Mouse (Mus musculus) monocyte, adult 5-6 weeks (primary cell): ENCODE data around the gene Stn1. TPM values are rescaled to one million over a fixed set of nuclear protein-coding genes. Genes with fewer than 3 reads are reported as not detected.

Experiments
- ATAC-seq: fragments of 153-309, 156-312 bp; replicated peaks from 2 replicates; pipeline ENCODE4 v1.8.0; 2017; ENCODE audit warnings: mild to moderate bottlenecking; ENCODE audit not compliant: low TSS enrichment, insufficient number of reproducible peaks, severe bottlenecking, poor library complexity, low FRiP score
- total RNA-seq: library from RNA; stranded (forward); fragments of 200-1000, 200-491, 200-594 nt; gene quantifications from 3 replicates; pipeline ENCODE4 v1.2.3, GENCODE M21; 2017

Stn1 gene
- total RNA-seq, 1 experiment from 2014 or later: 31.4 TPM

GRCm38 (mm10) chr19:47460120-47460960 is 77.0 kb downstream of the Stn1 start:
- no peak for ATAC-seq

- no peak for ATAC-seq
Observed at GRCm38 (mm10) chr19:47459214-47459613, 78.1 kb downstream of the Stn1 start.

- ATAC-seq: no peak; the same call in 1 of the 2 replicates
Observed at GRCm38 (mm10) chr19:47458504-47459161, 78.7 kb downstream of the Stn1 start.

DNA sequence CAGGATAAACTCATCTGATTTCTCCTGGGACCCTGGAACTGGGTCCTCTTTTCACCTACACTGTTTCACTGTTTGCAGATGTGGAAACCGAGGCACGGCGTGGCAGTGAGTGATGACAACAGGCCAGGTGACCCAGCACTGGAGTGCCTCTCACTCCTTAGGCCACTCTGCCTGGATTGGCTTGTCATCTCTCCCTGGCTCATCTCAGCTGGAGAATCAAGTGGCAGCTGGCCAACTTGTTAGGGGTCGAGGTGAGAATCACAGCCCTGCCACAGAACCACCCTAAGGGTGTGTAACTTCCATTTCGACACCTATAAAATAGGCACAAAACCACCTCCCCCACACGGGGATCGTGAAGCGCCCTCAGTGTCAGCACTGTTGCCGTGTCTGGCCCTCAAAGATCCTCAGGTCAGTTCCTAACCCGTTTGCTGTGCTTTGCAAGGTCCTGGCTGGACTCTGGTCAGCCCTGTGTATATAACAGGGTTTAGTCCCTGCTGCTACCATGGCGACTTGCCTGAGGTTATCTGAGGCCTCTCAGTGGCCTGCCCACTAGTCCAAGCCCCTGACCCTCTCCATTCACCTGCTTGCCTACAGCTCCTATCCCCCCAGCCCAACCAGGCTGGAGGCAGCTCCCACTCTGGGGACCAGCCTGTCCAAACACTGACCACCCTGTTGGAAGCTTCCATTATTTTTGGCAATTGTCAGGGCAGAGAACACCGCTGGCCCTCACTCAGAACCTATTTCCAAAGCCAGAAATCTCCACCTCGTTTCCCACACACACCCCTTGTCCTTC is 79.4 kb downstream of the Stn1 start:
- no peak for ATAC-seq

DNA sequence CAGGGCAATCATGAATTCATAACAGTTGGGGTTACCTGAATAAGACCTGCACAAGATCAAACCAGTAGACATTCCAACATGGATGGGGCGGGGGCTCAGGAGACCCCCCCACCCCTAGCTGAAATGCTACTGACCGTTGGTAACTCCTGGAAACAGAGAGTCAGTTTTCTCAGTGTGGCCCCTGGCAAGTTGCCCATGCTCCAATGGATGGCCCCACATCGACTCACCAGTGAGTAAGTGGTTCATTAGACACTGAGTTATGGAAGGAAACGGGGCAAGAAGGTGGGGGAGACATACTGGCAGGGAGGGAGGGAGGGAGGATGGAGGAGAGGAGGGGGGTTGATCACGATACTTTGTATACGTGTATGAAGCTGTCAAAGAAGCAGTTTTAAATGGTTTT is 81.3 kb downstream of the Stn1 start:
- ATAC-seq: no peak

DNA sequence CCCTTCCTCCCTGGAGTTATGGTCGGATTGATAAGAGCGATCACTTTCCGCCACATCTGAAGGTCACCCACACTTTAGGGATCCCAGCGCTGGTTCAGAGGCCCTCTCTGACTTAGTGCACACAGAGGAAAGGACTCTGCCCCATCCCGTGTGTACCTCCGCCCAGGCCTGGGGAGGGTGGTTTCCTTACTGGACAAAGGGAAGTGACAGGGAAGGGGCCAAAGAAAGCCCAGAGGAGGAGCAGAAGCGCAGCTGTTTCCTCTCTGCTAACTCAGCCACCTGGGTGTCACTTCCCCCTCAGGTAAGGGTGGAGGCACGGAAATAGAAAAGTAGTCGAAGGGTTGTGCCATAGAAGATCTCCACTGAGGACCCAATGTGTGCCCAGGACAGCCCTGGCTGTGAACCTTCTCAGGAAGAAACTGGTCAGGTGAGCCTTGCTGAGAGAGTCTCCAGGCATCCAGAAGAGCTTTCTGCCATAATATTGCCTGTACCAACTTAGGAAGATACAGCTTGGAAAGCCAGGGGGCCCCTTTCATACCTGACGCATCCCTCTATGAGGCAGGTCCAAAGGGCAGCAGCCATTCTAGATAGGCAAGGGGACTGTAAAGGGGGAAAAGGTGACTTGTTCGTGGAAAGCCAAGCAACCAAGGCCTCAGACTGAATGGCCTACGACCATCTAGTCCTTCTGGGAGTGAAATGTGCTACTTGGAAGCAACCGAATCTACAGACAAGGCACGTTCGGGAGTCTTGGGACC is 82.1 kb downstream of the Stn1 start:
- ATAC-seq: no peak

- no peak for ATAC-seq
Observed at GRCm38 (mm10) chr19:47454167-47455000, 82.9 kb downstream of the Stn1 start.

- ATAC-seq: no peak
Observed at GRCm38 (mm10) chr19:47453352-47453751, 84.0 kb downstream of the Stn1 start.

DNA sequence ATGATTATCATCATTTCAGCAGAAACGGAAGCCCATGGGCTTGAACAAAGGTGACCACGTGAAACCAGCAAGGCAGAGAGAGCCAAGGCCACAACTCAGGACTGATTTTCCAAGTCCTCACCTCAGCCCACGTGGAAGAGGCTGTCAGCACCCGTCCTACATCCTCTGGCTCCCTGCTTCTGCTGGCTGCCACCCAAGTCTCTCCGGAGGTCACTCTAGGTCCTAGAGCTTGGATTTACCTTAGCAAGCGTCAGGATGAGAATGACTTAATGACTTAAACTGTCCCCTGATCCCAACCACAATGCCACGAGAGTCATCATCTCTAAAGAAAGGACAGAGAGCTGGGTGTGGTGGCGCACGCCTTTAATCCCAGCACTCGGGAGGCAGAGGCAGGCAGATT is 84.6 kb downstream of the Stn1 start:
- no peak for ATAC-seq

DNA sequence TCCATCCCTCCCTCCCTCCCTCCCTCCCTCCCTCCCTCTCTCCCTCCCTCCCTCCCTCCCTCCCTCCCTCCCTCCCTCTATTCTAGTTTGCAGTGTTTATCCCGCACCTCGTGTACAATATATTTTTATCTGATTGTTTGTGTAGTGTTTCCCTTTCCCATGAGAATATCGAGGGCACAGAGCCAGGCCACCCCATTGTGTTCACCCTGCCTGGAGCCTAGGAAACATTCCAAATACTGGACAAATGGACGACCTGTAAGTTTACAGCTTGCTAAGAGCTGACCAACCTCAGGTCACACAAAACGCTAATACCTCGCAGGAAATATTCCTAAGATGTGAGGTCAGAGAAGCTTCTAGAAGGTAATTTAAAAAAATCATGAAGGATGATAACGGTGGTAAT is 85.1 kb downstream of the Stn1 start:
- no peak for ATAC-seq

DNA sequence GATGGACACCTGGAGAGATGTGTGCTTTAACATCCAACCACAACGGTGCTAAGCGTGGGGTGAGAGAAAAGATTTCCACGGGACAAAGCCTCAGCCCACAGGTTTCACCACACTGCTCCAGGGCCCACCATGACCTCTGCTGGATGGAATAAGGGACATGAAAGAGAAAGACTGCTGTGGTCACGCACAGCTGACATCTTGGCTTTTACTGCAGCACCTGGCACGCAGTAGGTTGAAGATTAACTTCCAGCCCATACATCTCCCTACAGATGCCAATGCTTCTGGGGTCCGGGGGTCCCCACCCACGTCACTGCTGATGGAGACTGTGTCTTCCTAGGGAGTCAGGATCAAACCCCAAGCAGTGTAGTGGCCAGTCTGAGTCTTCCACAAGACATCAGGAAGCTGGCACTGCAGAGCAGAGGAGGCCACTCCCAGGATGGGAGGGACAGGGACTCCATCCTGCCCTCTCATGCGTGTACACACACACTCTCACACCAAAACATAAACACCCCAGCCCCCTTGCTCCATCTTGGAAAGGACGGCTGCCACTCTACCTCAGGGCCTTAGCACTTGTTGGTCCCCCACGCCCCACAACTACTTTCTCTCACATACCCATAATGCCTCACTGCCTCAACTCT is 85.7 kb downstream of the Stn1 start:
- no peak for ATAC-seq

Other genes with a start within 250 kb of the Stn1 start
- gene Sh3pxd2a, start 73.1 kb downstream of the Stn1 start, total RNA-seq: 2.1 to 3.7 TPM (median 2.6 TPM) in 3 replicates
- gene Slk, start 42.2 kb upstream of the Stn1 start, total RNA-seq: 258 to 355 TPM (median 327 TPM) in 3 replicates
- gene Col17a1, start 154.6 kb upstream of the Stn1 start, total RNA-seq: 0.58 to 0.95 TPM in 2 of 3 replicates, not detected in the other
- gene Sfr1, start 194.2 kb upstream of the Stn1 start, total RNA-seq: 208 to 256 TPM (median 242 TPM) in 3 replicates